Mouse (Mus musculus): ENCODE data around the gene Fam83g. TPM values are rescaled to one million over a fixed set of nuclear protein-coding genes. Genes with fewer than 3 reads are reported as not detected.

Gene Fam83g
- polyA plus RNA-seq, 1 experiment from 2014 or later: 0.24 TPM

GRCm38 (mm10) chr11:61655649-61656048 lies 28.2 kb upstream of the Fam83g start:
- Histone ChIP-seq H3K27me3 (no peaks in the 10 kb centered on the region), H3K9ac (replicated peaks) (no peak overlapping the region), H3K4me1 (replicated peaks) (no peaks in the 10 kb centered on the region), H3K9me3 (no peaks in the 10 kb centered on the region), H3K36me3 (no peaks in the 10 kb centered on the region), H3K4me2 (replicated peaks) (no peak overlapping the region), H3K4me3 (replicated peaks) (no peak overlapping the region), H3K27ac (no peak overlapping the region)
- WGBS: 66% methylated on average over 4 of the region's 4 CpGs
- no peak for ATAC-seq

GRCm38 (mm10) chr11:61656148-61656850 lies 27.6 kb upstream of the Fam83g start:
- Histone ChIP-seq H3K27ac (no peak overlapping the region), H3K4me1 (replicated peaks) (no peaks in the 10 kb centered on the region), H3K27me3 (no peaks in the 10 kb centered on the region), H3K36me3 (no peaks in the 10 kb centered on the region), H3K4me3 (replicated peaks) (no peak overlapping the region), H3K4me2 (replicated peaks) (no peak overlapping the region), H3K9ac (replicated peaks) (no peak overlapping the region), H3K9me3 (no peaks in the 10 kb centered on the region)
- no peak for ATAC-seq
- 72% methylated on average over 6 of the region's 6 CpGs for WGBS

- Histone ChIP-seq H3K36me3 (no peaks in the 10 kb centered on the region), H3K4me1 (replicated peaks) (no peaks in the 10 kb centered on the region), H3K27ac (no peak overlapping the region), H3K9ac (replicated peaks) (no peak overlapping the region), H3K4me2 (replicated peaks) (no peak overlapping the region), H3K27me3 (no peaks in the 10 kb centered on the region), H3K4me3 (replicated peaks) (no peak overlapping the region), H3K9me3 (no peaks in the 10 kb centered on the region)
- no peak for ATAC-seq
- 75% methylated on average over 2 of the region's 2 CpGs for WGBS
Observed at GRCm38 (mm10) chr11:61657432-61657831, 26.5 kb upstream of the Fam83g start.

GRCm38 (mm10) chr11:61658360-61658922 lies 25.4 kb upstream of the Fam83g start:
- H3K4me1 ChIP-seq (replicated peaks): no peaks in the 10 kb centered on the region
- WGBS: 92% methylated on average over 3 of the region's 3 CpGs
- H3K9ac ChIP-seq (replicated peaks): no peak overlapping the region
- H3K4me3 ChIP-seq (replicated peaks): no peak overlapping the region
- H3K27ac ChIP-seq: no peak overlapping the region
- H3K9me3 ChIP-seq: no peaks in the 10 kb centered on the region
- no peak overlapping the region for H3K4me2 ChIP-seq (replicated peaks)
- H3K27me3 ChIP-seq: no peaks in the 10 kb centered on the region
- no peak for ATAC-seq
- no peaks in the 10 kb centered on the region for H3K36me3 ChIP-seq

- Histone ChIP-seq H3K27ac (no peak overlapping the region), H3K4me1 (replicated peaks) (no peaks in the 10 kb centered on the region), H3K4me2 (replicated peaks) (no peak overlapping the region), H3K9me3 (no peaks in the 10 kb centered on the region), H3K27me3 (no peaks in the 10 kb centered on the region), H3K9ac (replicated peaks) (no peak overlapping the region), H3K36me3 (no peaks in the 10 kb centered on the region), H3K4me3 (replicated peaks) (no peak overlapping the region)
- ATAC-seq: no peak
- WGBS: 84% methylated on average over 4 of the region's 4 CpGs
Observed at GRCm38 (mm10) chr11:61659011-61659858, 24.7 kb upstream of the Fam83g start.

- 87% methylated on average over 8 of the region's 8 CpGs for WGBS
- Histone ChIP-seq H3K4me3 (replicated peaks) (no peak overlapping the region), H3K27ac (no peak overlapping the region), H3K27me3 (no peaks in the 10 kb centered on the region), H3K4me1 (replicated peaks) (no peaks in the 10 kb centered on the region), H3K4me2 (replicated peaks) (no peak overlapping the region), H3K36me3 (no peaks in the 10 kb centered on the region), H3K9me3 (no peaks in the 10 kb centered on the region), H3K9ac (replicated peaks) (no peak overlapping the region)
- ATAC-seq: no peak
Observed at GRCm38 (mm10) chr11:61660001-61660400, 23.9 kb upstream of the Fam83g start.

- no peak overlapping the region for H3K9ac ChIP-seq (replicated peaks)
- no peaks in the 10 kb centered on the region for H3K4me1 ChIP-seq (replicated peaks)
- 74% methylated on average over 7 of the region's 7 CpGs for WGBS
- no peaks in the 10 kb centered on the region for H3K36me3 ChIP-seq
- H3K27ac ChIP-seq: no peak overlapping the region
- H3K27me3 ChIP-seq: no peaks in the 10 kb centered on the region
- H3K9me3 ChIP-seq: no peaks in the 10 kb centered on the region
- no peak overlapping the region for H3K4me2 ChIP-seq (replicated peaks)
- no peak for ATAC-seq
- no peak overlapping the region for H3K4me3 ChIP-seq (replicated peaks)
Observed at GRCm38 (mm10) chr11:61660806-61661392, 23.0 kb upstream of the Fam83g start.

- H3K9ac ChIP-seq (replicated peaks): no peak overlapping the region
- ATAC-seq: no peak
- H3K27ac ChIP-seq: no peak overlapping the region
- H3K9me3 ChIP-seq: no peaks in the 10 kb centered on the region
- no peaks in the 10 kb centered on the region for H3K27me3 ChIP-seq
- no peak overlapping the region for H3K4me2 ChIP-seq (replicated peaks)
- no peaks in the 10 kb centered on the region for H3K4me1 ChIP-seq (replicated peaks)
- no peaks in the 10 kb centered on the region for H3K36me3 ChIP-seq
- no peak overlapping the region for H3K4me3 ChIP-seq (replicated peaks)
- WGBS: 87% methylated on average over 5 of the region's 5 CpGs
Observed at GRCm38 (mm10) chr11:61662189-61662588, 21.7 kb upstream of the Fam83g start.

GRCm38 (mm10) chr11:61665401-61665800 lies 18.5 kb upstream of the Fam83g start:
- Histone ChIP-seq H3K36me3 (no peaks in the 10 kb centered on the region), H3K4me3 (replicated peaks) (no peak overlapping the region), H3K9me3 (no peaks in the 10 kb centered on the region), H3K4me2 (replicated peaks) (no peak overlapping the region), H3K9ac (replicated peaks) (no peak overlapping the region), H3K4me1 (replicated peaks) (no peaks in the 10 kb centered on the region), H3K27me3 (no peaks in the 10 kb centered on the region), H3K27ac (no peak overlapping the region)
- no peak for ATAC-seq
- WGBS: 81% methylated on average over 4 of the region's 4 CpGs

GRCm38 (mm10) chr11:61665991-61666799 lies 17.7 kb upstream of the Fam83g start:
- no peak overlapping the region for H3K4me2 ChIP-seq (replicated peaks)
- H3K27ac ChIP-seq: no peak overlapping the region
- no peaks in the 10 kb centered on the region for H3K9me3 ChIP-seq
- no peaks in the 10 kb centered on the region for H3K36me3 ChIP-seq
- H3K4me1 ChIP-seq (replicated peaks): no peaks in the 10 kb centered on the region
- no peaks in the 10 kb centered on the region for H3K27me3 ChIP-seq
- 0 out of 2 replicates have a peak, but pooled peaks have one; percentile 24 for ATAC-seq
- H3K4me3 ChIP-seq (replicated peaks): no peak overlapping the region
- WGBS: 48% methylated on average over 7 of the region's 7 CpGs
- no peak overlapping the region for H3K9ac ChIP-seq (replicated peaks)

- no peaks in the 10 kb centered on the region for H3K27me3 ChIP-seq
- H3K36me3 ChIP-seq: no peaks in the 10 kb centered on the region
- no peak overlapping the region for H3K4me3 ChIP-seq (replicated peaks)
- H3K27ac ChIP-seq: no peak overlapping the region
- H3K9me3 ChIP-seq: no peaks in the 10 kb centered on the region
- WGBS: 80% methylated on average over 5 of the region's 5 CpGs
- no peaks in the 10 kb centered on the region for H3K4me1 ChIP-seq (replicated peaks)
- H3K9ac ChIP-seq (replicated peaks): no peak overlapping the region
- ATAC-seq: no peak
- no peak overlapping the region for H3K4me2 ChIP-seq (replicated peaks)
Observed at GRCm38 (mm10) chr11:61667248-61667647, 16.6 kb upstream of the Fam83g start.

Measured in midbrain, embryonic 13.5 days (tissue).